Mouse (Mus musculus) lung, embryonic 14.5 days (tissue): ENCODE data around the gene Ubox5. TPM values are rescaled to one million over a fixed set of nuclear protein-coding genes. Genes with fewer than 3 reads are reported as not detected.

Source experiments
- ATAC-seq: fragments of 200-750 bp; cut with Nextera tagmentation; 2 replicates; pipeline ENCODE4 v1.8.0; 2017; ENCODE audit warnings: mild to moderate bottlenecking, moderate TSS enrichment, moderate library complexity; ENCODE audit not compliant: insufficient read depth
- DNase-seq: peaks from one replicate; pipeline ENCODE4 v3.0.0-alpha.2; 2015
- H3K27ac ChIP-seq: fragments of 300-500 bp; sonication (generic); 2 replicates; pipeline ENCODE4 v1.5.1; 2014; ENCODE audit warnings: low read depth, mild to moderate bottlenecking, moderate library complexity
- H3K27me3 ChIP-seq: fragments of 300-500 bp; sonication (generic); 2 replicates; pipeline ENCODE4 v1.6.1; 2014; ENCODE audit warnings: low read length, control low read depth; ENCODE audit not compliant: insufficient read depth
- H3K36me3 ChIP-seq: fragments of 300-500 bp; sonication (generic); 2 replicates; pipeline ENCODE4 v1.6.1; 2014; ENCODE audit warnings: control low read depth; ENCODE audit not compliant: insufficient read depth
- H3K4me1 ChIP-seq: fragments of 300-500 bp; sonication (generic); 2 replicates; pipeline ENCODE4 v1.6.1; 2014; ENCODE audit warnings: antibody characterized with exemption, control low read depth; ENCODE audit not compliant: insufficient read depth
- H3K4me2 ChIP-seq: fragments of 300-500 bp; sonication (generic); 2 replicates; pipeline ENCODE4 v1.6.1; 2014; ENCODE audit warnings: mild to moderate bottlenecking
- H3K4me3 ChIP-seq: fragments of 300-500 bp; sonication (generic); 2 replicates; pipeline ENCODE4 v1.5.1; 2014; ENCODE audit warnings: low read depth, low read length
- H3K9ac ChIP-seq: fragments of 300-500 bp; sonication (generic); 2 replicates; pipeline ENCODE4 v1.6.1; 2014
- H3K9me3 ChIP-seq: fragments of 300-500 bp; sonication (generic); 2 replicates; pipeline ENCODE4 v1.6.1; 2016; ENCODE audit warnings: low read depth, low read length, control low read depth
- CTCF ChIP-seq: IDR thresholded peaks from 2 replicates; pipeline ENCODE4 v1.5.1; 2016; ENCODE audit warnings: antibody characterized with exemption, low read depth
- WGBS: fragments of 180-500 bp; shearing (Covaris S2); extraction: QIAGEN DNeasy Blood & Tissue Kit; methylation state at CpG from one replicate; pipeline ENCODE4 v1.1.7; 2014; 5-methylcytosine and 5-hydroxymethylcytosine counted together
- polyA plus RNA-seq: library from polyadenylated mRNA; unstranded; fragments of >200 nt; fragmentation: Nextera tagmentation; extraction: Ambion mirVana; gene quantifications from 2 replicates; pipeline ENCODE4 v1.2.1, GENCODE M21; 2014

Ubox5 gene
- polyA plus RNA-seq, 1 experiment from 2014 or later = 12.4 TPM

DNA sequence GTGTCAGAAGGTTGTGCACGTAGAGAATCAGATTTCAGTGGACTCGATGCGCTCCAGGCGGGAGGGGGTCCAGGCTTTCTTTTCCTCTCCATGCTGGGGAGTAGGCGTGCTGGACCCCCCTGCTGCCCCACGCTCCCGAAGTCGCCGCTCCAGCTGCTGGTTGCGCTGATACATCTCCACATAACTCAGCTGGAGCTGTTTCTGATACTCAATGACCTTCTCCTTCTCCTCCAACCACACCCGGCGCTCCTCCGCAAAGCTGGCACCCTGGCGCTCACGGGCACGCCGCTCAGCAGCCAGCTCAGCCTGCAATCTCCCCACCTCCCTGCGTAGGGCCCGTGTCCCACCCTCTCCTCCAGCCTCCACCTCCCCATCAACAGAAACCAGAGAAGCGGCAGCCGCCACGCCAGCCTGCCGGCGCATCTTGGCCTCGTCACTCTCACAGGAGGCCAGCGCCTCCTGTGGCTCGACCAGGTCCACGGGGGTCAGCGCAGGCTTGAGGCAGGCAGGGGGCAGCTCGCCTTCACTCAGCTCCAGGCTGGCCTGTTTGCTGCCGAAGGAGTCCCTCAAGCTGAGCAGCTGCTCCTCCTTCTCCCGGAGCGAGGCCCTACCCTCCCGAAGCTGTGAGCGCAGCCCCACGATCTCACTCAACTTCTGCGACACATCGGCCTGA, 5.0 kb upstream of the Ubox5 start:
- peak; percentile 59 for TF ChIP-seq CTCF
- Histone ChIP-seq H3K36me3 (no peaks in the 10 kb centered on the region), H3K9ac (peak overlapping the region; percentile 49), H3K27ac (no peak overlapping the region), H3K9me3 (no peaks in the 10 kb centered on the region), H3K4me1 (peaks cover 7% of the 10 kb centered on the region), H3K4me2 (peak overlapping the region; percentile 83), H3K27me3 (peaks cover 53% of the 10 kb centered on the region), H3K4me3 (peak overlapping the region; percentile 37)
- DNase-seq = peak; percentile 61
- peak; percentile 62 for ATAC-seq
- 2% methylated on average over 38 of the region's 38 CpGs for WGBS

DNA sequence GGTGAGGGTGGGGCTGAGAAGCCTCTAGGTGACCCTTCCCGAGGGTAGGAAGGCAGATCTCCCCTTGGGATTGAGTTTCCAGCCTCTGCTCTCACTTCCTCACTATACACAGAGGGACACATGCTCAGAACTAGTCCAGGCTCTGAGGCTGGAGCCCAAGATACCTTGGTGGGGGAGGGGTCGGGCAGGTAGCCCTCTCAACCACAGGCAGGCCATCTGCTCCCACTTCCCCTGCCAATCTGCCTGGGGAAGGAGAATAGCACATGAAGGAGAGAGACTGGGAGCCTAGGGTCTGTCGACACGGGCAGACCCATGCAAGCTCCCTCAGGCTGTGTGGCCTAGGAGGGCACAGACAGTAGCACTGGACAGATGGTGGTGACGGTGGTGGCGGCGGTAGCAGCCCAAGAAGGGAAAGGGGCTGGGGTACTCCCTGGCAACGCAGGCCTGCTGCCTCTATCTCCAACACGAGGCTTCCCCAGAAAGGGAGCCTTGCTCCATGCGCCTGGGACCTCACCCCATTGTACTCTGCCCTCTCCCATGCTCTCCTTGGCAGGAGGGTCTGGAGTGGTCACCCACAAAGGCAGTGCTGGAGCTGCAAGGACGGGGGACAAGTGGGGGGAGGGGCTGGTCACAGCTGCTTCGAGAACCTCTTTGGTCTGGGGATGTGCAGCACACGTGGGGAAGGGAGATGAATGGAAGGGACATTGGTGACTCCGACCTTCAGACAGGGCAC, 4.3 kb upstream of the Ubox5 start:
- DNase-seq (no peak), ATAC-seq (peak; percentile 12)
- Histone ChIP-seq H3K27ac (no peak overlapping the region), H3K4me3 (peak overlapping the region; percentile 37), H3K9ac (no peak overlapping the region), H3K27me3 (peaks cover 53% of the 10 kb centered on the region), H3K4me2 (peak overlapping the region; percentile 83), H3K4me1 (peaks cover 7% of the 10 kb centered on the region), H3K36me3 (no peaks in the 10 kb centered on the region), H3K9me3 (no peaks in the 10 kb centered on the region)
- TF ChIP-seq CTCF = no peak
- WGBS = 26% methylated on average over 14 of the region's 14 CpGs

DNA sequence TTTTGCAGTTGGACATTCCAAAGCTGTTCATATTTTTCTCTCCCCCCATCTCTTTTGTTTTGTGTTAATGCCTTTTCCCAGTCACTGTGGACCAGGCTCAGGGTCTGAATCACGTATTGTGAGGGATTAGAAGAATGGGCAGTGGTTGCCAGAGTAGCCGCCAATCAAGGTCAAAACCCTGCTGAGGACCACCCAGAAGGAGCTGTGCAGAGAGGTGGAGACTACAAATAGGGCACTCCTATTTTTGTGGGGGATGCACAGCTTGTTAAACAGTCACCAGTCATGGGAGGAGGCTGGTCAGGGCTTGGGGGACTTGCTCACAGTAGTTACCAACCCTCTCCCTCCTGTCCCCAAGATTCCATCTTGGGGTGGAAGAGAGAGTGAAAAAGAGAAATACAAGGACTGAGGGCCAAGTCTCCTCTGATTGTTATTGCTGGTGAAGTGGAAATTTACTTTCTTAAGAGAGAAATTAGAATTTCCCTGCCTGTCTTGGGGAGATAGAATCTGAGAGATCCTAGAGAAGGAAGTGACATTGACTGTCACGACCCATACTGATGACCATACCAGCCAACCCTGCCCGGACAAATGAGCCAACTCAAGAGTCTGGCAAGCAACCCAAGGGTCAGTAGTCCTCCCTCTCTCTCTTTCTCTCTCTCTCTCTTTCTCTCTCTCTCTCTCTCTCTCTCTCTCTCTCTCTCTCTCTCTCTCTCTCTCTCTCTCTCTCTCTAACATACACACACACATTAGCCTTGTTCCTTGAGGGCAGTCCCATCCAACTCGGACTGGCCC, 3.2 kb upstream of the Ubox5 start:
- WGBS = 49% methylated on average over 5 of the region's 5 CpGs
- H3K27ac ChIP-seq = no peak overlapping the region
- no peak for TF ChIP-seq CTCF
- H3K4me3 ChIP-seq = no peak overlapping the region
- H3K36me3 ChIP-seq = no peaks in the 10 kb centered on the region
- ATAC-seq = no peak
- H3K9ac ChIP-seq = no peak overlapping the region
- peaks cover 13% of the 10 kb centered on the region for H3K4me1 ChIP-seq
- H3K27me3 ChIP-seq = peaks cover 49% of the 10 kb centered on the region
- no peak for DNase-seq
- no peak overlapping the region for H3K4me2 ChIP-seq
- H3K9me3 ChIP-seq = no peaks in the 10 kb centered on the region

DNA sequence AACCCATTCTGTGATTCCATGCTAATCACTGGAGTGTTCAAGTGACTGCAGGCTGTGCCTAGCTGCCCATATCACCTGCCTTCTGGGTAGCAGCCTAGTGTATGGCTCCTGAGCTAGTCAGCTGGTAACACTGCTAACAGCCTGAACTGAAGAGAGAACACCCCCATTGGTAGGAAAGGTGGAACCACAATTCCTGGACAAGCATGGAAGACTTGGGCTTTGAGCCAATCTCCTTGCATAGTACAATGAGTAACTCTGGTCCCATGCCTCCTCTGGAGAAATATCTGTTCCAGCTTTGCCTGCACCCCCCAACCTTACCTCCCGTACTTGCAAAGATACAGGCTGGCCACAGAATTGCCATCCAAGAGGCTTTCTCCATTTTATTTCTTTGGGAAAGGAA, 2.6 kb upstream of the Ubox5 start:
- Histone ChIP-seq H3K27me3 (peaks cover 42% of the 10 kb centered on the region), H3K4me2 (no peak overlapping the region), H3K4me3 (no peak overlapping the region), H3K4me1 (peaks cover 13% of the 10 kb centered on the region), H3K27ac (no peak overlapping the region), H3K9me3 (no peaks in the 10 kb centered on the region), H3K36me3 (peaks cover 4% of the 10 kb centered on the region), H3K9ac (no peak overlapping the region)
- 77% methylated on average over 1 of the region's 1 CpGs for WGBS
- no peak for TF ChIP-seq CTCF
- ATAC-seq = no peak
- DNase-seq = no peak

DNA sequence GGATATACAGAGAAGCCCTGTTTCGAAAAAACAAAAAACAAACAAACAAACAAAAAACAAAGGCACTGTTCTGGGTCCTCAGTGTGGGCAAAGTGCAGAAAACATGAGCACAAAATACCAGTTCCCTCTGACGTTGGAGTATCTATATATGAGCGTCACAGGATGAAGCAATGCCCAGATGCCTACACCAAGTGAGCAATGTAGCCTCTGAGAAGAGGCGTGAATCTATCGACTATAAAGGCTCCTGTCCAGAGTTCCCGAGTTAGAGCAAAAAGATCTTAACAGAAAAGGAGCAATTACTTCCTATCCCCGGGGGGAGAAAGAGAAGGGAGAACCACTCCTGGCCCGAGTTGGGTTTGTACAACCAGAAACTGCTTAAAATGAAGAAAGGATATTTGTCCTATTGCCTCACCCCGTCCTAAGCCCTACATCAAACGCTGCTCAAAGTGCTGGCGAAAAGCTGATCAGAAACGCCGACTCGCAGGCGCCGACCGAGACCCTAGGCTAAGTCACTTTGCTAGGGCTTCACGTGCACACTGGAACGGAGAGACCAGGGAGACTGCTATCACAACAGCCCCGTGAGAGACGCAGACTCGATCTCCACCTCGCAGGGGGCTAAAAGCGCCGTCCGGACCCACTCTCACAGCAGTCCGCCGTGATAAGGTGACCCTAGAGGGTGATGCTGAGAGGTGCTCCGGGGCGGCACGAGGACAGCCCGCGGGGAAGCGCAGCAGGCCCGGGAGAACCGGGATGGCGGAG, 579 bp downstream of the Ubox5 start:
- H3K27ac ChIP-seq = peak overlapping the region; percentile 75
- H3K9me3 ChIP-seq = no peaks in the 10 kb centered on the region
- DNase-seq (peak; percentile 19), ATAC-seq (peak; percentile 68)
- peaks cover 6% of the 10 kb centered on the region; the same call in 1 of the 2 replicates for H3K4me1 ChIP-seq
- peak overlapping the region; percentile 74 for H3K4me2 ChIP-seq
- peak overlapping the region; percentile 94 for H3K9ac ChIP-seq
- peak overlapping the region; percentile 95 for H3K4me3 ChIP-seq
- no peak for TF ChIP-seq CTCF
- 1% methylated on average over 37 of the region's 37 CpGs for WGBS
- peaks cover 11% of the 10 kb centered on the region for H3K27me3 ChIP-seq
- peaks cover 17% of the 10 kb centered on the region for H3K36me3 ChIP-seq

DNA sequence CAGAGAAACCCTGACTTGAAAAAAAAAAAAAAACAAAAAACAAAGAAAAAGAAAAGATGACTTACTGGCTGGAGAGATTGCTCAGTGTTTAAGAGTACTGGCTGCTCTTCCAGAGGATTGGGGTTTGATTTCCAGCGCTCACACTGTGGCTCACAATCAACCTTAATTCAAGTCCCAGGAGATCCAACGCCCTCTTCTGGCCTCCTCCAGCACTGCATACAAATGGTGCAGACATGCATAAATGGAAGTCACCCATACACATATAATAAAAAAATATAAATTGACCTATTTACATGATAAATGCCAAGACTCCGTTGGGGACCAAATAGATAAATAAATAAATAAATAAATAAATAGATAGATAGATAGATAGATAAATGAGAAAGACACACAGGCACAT, 1.4 kb downstream of the Ubox5 start:
- DNase-seq (no peak), ATAC-seq (no peak)
- 52% methylated on average over 3 of the region's 3 CpGs for WGBS
- Histone ChIP-seq H3K27me3 (peaks cover 4% of the 10 kb centered on the region; the same call in 1 of the 2 replicates), H3K9ac (peak overlapping the region; percentile 94; the same call in 1 of the 2 replicates), H3K4me1 (peaks cover 6% of the 10 kb centered on the region; the same call in 1 of the 2 replicates), H3K4me2 (peak overlapping the region; percentile 74), H3K27ac (no peak overlapping the region), H3K4me3 (peak overlapping the region; percentile 95; the same call in 1 of the 2 replicates), H3K9me3 (no peaks in the 10 kb centered on the region), H3K36me3 (peaks cover 24% of the 10 kb centered on the region)
- peak; percentile 29 for TF ChIP-seq CTCF
